Mouse (Mus musculus): ENCODE data around the gene Cnga4. TPM values are rescaled to one million over a fixed set of nuclear protein-coding genes. Genes with fewer than 3 reads are reported as not detected.

Cnga4 gene
- polyA plus RNA-seq, 1 experiment from 2014 or later, result not detected

Other genes with a start within 250 kb of the Cnga4 start
- gene Olfr684, start 240.9 kb upstream of the Cnga4 start, polyA plus RNA-seq (2014; fragmentation: Nextera tagmentation; extraction: Ambion mirVana), result not detected in 2 replicates
- not detected in 2 replicates for gene Olfr685, start 218.6 kb upstream of the Cnga4 start, polyA plus RNA-seq (2014; fragmentation: Nextera tagmentation; extraction: Ambion mirVana)
- gene Olfr686, start 197.1 kb upstream of the Cnga4 start, polyA plus RNA-seq (2014; fragmentation: Nextera tagmentation; extraction: Ambion mirVana), result not detected in 2 replicates
- not detected in 2 replicates for gene Olfr688, start 116.5 kb upstream of the Cnga4 start, polyA plus RNA-seq (2014; fragmentation: Nextera tagmentation; extraction: Ambion mirVana)
- gene Olfr689, start 93.4 kb upstream of the Cnga4 start, polyA plus RNA-seq (2014; fragmentation: Nextera tagmentation; extraction: Ambion mirVana), result not detected in 2 replicates
- not detected in 2 replicates for gene Olfr690, start 70.5 kb upstream of the Cnga4 start, polyA plus RNA-seq (2014; fragmentation: Nextera tagmentation; extraction: Ambion mirVana)
- gene Olfr691, start 62.3 kb upstream of the Cnga4 start, polyA plus RNA-seq (2014; fragmentation: Nextera tagmentation; extraction: Ambion mirVana), result 0.07 TPM in 2 replicates
- gene Olfr692, start 36.3 kb upstream of the Cnga4 start, polyA plus RNA-seq (2014; fragmentation: Nextera tagmentation; extraction: Ambion mirVana), result not detected in 2 replicates
- not detected in 2 replicates for gene Gm5901, start 29.5 kb upstream of the Cnga4 start, polyA plus RNA-seq (2014; fragmentation: Nextera tagmentation; extraction: Ambion mirVana)
- gene Fam160a2, start 4.5 kb upstream of the Cnga4 start, polyA plus RNA-seq (2014; fragmentation: Nextera tagmentation; extraction: Ambion mirVana), result 25.4 and 30.4 TPM in 2 replicates
- gene Cckbr, start 21.2 kb downstream of the Cnga4 start, polyA plus RNA-seq (2014; fragmentation: Nextera tagmentation; extraction: Ambion mirVana), result 0.14 and 0.28 TPM in 2 replicates
- 24.2 and 24.9 TPM in 2 replicates for gene Cavin3, start 77.7 kb downstream of the Cnga4 start, polyA plus RNA-seq (2014; fragmentation: Nextera tagmentation; extraction: Ambion mirVana)
- gene Smpd1, start 149.8 kb downstream of the Cnga4 start, polyA plus RNA-seq (2014; fragmentation: Nextera tagmentation; extraction: Ambion mirVana), result 42.0 and 47.3 TPM in 2 replicates
- gene Apbb1, start 177.1 kb downstream of the Cnga4 start, polyA plus RNA-seq (2014; fragmentation: Nextera tagmentation; extraction: Ambion mirVana), result 100 and 103 TPM in 2 replicates
- gene Hpx, start 195.6 kb downstream of the Cnga4 start, polyA plus RNA-seq (2014; fragmentation: Nextera tagmentation; extraction: Ambion mirVana), result 0.11 and 0.29 TPM in 2 replicates
- 20.3 and 23.8 TPM in 2 replicates for gene Trim3, start 229.0 kb downstream of the Cnga4 start, polyA plus RNA-seq (2014; fragmentation: Nextera tagmentation; extraction: Ambion mirVana)
- gene Timm10b, start 235.5 kb downstream of the Cnga4 start, polyA plus RNA-seq (2014; fragmentation: Nextera tagmentation; extraction: Ambion mirVana), result 118 and 141 TPM in 2 replicates
- gene Arfip2, start 235.8 kb downstream of the Cnga4 start, polyA plus RNA-seq (2014; fragmentation: Nextera tagmentation; extraction: Ambion mirVana), result 70.1 and 72.9 TPM in 2 replicates
- gene Gm45799, start 236.0 kb downstream of the Cnga4 start, polyA plus RNA-seq (2014; fragmentation: Nextera tagmentation; extraction: Ambion mirVana), result 10.5 and 11.9 TPM in 2 replicates
- gene Dnhd1, start 246.3 kb downstream of the Cnga4 start, polyA plus RNA-seq (2014; fragmentation: Nextera tagmentation; extraction: Ambion mirVana), result 1.00 and 1.3 TPM in 2 replicates